Mouse (Mus musculus): ENCODE results near the gene Gadd45b.

The Gadd45b gene

GRCm38 (mm10) chr10:80958979-80959637 is 29.2 kb downstream of the Gadd45b start:
- DNase-seq = no peak

- DNase-seq = no peak
Observed at GRCm38 (mm10) chr10:80960551-80961508, 31.0 kb downstream of the Gadd45b start.

GRCm38 (mm10) chr10:80962051-80962472 is 32.2 kb downstream of the Gadd45b start:
- no peak for DNase-seq

DNA sequence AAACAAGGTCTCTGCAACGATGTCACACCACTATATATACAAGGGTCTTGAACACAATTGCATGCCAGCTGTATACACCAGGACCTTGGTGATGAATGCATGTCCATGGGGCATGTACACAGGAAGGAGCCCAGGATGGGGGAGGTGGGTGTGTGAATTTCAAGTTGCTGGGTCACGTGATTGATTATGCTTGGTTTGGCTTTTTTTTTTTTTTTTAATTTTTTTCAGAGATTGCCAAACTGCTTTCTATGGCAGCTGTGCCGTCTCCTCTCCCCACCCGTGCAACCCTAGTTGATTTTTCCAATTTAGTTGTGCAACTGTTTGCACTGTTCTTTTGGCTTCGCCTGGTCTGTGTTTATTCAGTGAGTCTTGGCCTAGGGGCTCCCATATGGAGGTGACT is 32.7 kb downstream of the Gadd45b start:
- DNase-seq = no peak

GRCm38 (mm10) chr10:80963031-80963975 is 33.4 kb downstream of the Gadd45b start:
- no peak for DNase-seq

DNA sequence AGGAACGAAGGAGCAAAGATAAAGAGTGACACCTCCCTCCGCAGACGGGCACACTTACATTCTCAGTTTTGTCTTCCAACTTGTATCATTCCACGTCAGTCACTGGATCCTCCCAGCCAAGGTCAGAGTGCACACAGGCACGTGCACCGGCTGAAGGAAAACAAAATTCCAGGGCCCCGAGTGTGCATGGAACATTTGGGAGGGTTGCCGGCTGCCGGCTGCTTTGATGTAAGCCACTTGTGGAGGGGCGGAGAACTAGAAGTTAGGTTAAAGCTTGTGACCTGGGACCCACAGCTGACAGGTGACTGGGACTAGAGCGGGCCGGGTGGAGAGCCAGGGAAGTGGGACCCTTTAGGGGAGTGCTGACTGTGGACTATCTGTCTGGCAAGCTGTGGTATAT is 36.4 kb downstream of the Gadd45b start:
- no peak for DNase-seq

DNA sequence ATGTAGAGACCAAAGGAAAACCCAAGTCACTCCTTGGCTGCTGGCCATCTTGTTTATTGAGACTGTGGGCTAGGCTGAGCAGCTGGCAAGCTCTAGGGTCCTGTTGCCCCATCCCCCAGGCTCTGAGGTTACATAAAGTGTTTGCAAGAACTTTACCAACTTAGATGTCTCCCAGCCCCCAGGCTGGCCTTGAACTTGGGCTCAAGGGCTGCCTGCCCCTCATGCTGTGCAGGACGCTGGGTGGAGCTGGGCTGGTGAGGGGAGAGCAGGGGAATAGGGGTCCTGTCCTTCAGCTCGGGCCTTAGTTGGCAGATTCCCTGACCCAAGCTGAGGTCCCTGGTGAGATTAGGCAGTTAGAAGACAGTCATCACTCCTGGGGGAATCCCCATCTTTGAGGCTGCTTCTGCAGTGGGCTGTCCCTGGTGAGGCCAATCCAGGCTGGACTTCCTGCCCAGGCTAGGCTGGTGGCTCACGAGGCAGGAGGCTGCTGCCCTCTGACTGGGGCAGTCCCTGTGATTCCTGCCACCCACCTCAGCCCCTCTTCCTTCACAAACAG is 37.3 kb downstream of the Gadd45b start:
- no peak for DNase-seq

GRCm38 (mm10) chr10:80968106-80968505 is 38.2 kb downstream of the Gadd45b start:
- DNase-seq = no peak

GRCm38 (mm10) chr10:80969298-80969697 is 39.4 kb downstream of the Gadd45b start:
- no peak for DNase-seq

DNA sequence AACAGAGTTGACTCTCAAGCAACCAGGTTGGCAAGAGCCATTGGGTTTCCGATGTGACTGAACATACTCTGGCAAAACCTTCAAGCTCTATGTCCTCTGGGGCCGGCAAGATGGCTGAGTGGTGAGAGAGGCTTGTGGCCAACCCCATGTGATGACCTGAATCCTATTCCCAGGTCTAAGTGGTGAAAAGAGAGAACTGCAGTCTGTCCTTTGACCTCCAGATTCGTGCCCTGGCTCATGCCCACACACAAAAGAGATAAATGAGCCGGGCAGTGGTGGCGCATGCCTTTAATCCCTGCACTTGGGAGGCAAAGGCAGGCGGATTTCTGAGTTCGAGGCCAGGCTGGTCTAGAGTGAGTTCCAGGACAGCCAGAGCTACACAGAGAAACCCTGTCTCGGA is 40.3 kb downstream of the Gadd45b start:
- DNase-seq = no peak

DNA sequence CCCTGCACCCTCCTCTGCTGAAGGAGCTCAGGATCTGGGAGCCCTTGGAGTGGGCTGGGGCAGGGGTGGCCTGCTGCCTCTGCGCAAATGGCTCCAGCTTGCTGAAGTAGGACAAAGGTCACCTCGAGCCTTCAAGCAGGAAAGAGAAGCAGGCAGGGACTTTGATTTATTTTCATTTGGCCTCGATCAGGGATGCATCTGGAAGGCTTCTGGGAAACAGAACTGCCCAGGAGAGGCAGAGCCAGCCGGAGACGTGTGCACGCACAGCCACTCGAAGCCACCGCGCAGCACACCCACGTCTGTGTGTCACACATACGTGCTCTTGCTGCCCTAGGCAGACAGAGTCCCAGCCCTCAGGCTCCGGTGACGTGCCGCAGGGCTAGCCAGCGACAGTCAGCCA is 41.7 kb downstream of the Gadd45b start:
- no peak for DNase-seq

DNA sequence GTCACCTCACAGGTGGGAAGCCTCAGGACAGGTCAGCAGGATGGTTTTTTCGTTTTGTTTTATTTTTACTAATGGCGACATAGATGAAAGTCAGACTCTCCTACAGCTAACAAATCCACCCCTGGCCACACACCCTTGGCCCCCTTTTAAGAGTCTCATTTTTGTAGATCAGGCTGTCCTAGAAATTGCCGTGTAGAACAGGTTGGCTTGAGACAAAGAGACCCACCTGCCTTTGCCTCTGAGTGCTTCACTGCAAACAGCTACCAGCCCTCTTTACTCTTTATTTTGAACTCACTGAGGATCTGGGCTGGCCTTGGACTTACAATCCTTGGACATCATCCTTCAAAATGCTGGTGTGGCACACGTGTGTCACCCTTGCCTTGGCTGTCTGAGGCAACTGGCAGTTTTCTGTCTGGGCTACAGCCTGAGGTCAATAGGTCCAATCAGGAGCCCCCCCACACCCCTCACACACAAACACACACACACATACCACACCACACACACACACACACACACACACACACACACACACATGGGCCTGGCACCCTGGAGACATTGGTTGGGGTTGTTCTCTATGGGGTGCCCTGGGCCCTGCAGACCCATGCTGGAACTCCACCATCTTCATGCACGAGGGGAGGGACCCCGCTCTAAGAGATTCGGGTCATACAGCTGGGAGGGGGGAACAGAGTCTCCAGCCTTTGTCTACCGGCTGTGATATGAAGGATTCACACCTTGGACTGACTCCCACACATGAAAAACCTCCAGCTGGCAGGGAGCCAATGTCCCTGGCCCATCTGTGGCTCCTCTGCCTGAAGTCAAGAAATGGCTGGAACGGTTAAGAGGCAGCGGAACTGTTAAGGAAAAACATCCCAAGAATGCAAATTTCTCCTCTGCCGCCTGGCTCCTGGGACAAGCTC is 42.5 kb downstream of the Gadd45b start:
- no peak for DNase-seq

GRCm38 (mm10) chr10:80973722-80974121 is 43.8 kb downstream of the Gadd45b start:
- DNase-seq = no peak

DNA sequence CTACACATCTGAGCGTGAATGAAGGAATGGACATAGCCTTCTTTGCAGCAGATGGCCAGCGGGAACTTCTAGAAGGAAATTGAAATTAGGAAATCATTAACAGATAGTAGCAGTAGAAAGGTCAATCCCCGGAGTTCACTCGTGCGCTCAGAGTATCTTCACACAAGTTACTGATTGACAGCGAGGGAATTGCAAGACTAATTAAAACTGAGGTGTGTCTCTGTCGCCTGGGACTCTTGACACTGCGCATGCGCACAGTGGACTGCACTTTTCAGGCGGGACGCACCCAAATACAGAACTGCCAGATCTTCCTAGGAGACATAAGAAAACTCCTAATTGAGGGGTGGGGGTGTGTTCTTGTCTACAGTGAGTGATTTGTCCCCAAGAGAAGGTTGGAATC is 45.6 kb downstream of the Gadd45b start:
- DNase-seq = no peak

- no peak for DNase-seq
Observed at GRCm38 (mm10) chr10:80981564-80982112, 51.8 kb downstream of the Gadd45b start.

All from thymus, postnatal 25 days (tissue).